Mouse (Mus musculus) ES-CJ7 (cell line): ENCODE data around the gene Tubgcp2.
A peak's percentile ranks its signal among the peaks of the same experiment; 100 is the strongest.

Experiments used
- DNase-seq: peaks from one replicate; pipeline ENCODE4 v3.0.0; 2011; ENCODE audit warnings: low read depth, low spot score

Tubgcp2 gene

DNA sequence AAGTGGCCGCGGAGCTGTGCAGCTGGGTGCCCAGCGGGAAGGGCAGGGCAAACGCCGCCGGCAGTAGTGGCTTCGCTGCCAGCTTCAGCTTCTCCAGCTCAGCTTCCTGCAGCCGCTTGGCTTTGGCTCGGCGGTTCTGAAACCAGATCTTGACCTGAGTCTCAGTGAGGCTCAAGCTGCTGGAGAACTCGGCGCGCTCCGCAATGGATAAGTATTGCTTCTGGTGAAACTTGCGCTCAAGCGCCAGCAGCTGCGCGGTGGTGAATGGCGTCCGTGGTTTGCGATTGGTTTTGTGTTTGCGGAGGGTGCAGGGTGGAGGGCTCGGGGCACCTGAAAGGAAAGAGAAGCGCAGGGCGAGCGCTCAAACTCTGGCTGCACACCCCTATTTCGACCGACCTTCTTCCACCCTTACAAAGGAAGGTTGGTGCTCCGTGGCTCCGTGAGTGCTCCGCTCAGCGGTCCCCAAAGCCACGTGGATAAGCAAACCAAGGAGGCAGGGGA, 11.4 kb upstream of the Tubgcp2 start:
- DNase-seq = peak; percentile 43

DNA sequence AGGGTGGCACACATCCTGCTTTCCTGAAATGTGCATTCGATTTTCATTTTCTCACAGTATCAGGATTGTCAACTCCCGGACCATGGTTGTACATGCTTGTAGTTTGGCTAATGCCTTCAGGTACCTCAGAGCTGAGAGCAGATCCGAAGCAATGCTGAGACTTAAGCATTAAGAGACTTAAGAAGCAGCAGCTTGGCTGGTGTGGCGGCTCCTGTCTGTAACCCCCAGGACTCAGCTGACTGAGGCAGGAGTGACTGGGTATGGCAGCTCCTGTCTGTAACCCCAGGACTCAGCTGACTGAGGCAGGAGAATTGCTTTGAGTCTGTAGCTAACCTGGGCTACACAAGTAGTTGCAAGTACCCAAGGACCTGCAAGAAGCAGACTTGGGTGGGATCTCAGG, 9.1 kb upstream of the Tubgcp2 start:
- DNase-seq = no peak

DNA sequence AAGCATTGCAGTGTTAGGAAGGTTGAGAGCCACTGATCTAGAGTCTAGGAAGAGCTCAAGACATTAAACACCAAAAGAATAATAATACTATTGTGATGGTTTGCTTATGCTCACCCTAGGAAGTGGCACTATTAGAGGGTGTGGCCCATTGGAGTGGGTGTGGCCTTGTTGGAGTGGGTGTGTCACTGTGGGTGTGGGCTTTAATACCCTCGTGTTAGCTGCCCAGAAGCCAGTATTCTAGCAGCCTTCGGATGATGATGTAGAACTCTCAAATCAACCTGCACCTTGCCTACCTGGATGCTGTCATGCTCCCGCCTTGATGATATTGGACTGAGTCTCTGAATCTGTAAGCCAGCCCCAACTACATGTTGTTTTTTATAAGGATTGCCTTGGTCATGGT, 6.3 kb upstream of the Tubgcp2 start:
- peak; percentile 16 for DNase-seq

DNA sequence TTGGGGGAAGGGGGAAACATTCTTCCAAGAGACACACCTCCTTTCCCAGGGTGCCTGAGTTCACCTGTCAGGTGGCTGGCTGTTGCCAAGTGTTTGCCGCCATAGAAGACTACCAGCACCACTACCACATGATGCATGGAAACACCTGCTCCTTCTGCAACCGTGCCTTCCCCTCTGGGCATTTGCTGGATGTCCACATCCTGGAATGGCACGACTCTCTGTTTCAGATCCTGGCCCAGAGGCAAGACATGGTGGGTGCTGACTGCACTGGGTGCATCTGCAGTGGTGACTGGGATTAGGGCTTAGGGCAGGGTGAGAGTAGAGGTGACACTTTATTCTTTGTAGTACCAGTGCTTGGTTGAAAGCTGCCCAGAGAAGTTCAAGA, 694 bp upstream of the Tubgcp2 start:
- DNase-seq = peak; percentile 36

DNA sequence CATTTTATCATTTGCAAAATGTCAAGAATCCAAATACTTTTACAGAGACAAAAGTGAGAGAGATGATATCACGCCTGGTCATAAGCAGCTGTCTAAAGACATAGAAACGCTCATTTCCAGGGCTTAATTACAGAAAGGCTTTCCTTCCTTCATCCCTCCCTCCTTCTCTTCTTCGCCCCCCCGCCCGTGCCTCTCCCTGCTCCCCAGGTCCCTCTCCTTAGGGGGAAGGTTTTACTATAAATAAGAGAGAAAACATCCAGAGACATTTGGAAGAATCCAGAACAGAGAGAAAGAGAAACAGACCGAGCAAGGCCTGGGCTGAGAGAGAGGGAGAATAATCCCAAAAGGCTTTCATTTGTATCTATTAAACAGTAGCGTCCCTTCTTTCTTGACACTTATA, 1.0 kb downstream of the Tubgcp2 start:
- DNase-seq = no peak

DNA sequence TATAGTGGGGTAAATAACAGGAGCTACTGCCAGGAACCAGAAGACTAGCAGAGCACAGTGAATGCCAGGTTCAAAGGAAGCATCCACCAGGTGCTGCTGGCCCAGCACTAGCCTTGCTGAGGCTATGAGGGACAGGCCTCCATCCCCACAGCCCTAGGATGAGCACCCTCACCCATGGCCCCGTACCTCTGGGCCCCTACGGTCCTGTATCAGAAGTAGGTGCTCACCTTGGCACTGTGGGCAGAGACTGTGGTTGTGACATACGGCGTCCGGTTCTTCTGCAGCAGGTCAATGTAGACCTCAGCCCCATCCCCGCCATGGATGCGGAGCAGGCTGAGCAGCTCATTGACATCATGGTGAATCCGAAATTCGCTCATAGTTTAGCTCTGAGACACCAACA, 3.1 kb downstream of the Tubgcp2 start:
- DNase-seq = no peak

DNA sequence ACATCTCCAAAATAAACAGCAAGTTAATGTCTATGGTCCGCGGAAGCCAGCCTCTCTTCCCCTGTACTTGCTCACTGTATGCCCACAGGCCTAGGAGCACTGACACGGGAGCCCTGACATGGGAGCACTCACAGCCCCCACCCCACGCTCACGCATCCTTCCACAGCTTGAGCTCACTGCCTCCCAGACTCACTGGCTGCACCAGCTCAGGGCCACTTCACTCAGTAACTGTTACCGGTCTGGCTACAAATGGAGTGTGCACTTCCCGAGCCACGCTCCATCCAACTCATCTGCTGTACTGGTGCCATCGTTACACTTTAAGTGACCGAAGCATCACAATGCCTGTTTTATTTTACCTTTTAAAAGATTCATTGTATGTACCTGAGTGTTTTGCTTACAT, 4.1 kb downstream of the Tubgcp2 start:
- DNase-seq = no peak

DNA sequence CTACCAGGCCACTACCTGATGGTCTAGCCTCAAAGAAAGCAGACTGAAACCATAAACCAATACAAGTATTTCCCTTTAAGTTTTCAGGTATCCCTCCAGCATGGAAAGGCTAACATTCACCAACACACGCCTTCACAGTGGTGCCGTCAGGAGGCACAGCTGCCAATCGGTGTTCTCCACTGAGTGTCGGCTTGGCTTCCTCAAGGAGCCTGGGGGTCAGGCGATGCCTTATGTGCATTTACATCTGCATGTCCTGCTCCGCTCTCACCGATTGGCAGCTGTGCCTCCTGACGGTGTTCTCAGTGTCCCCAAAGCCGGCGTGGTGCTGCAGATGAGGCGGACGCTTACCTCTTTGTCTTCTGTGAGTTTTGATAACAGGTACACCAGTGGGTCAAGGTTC, 4.7 kb downstream of the Tubgcp2 start:
- no peak for DNase-seq

DNA sequence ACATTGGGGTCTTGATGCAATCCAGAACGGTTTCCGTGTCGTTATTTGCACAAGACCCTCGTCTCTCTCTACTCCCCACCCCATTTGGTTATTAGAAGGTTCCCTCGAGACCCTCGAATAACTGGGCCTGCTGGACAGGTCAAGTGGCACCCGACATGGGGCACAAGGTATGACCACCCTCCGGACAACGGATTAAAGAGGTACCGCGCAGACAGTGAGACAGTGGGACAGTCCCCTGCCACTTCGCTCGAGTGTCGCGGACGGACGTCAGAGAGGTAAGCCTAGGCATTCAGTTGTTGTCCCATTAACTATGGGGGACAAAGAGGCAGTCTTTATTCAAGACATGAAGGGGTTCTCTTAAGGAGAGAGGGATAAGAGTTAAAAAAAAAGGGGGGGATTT, 25.1 kb downstream of the Tubgcp2 start:
- DNase-seq = no peak

DNA sequence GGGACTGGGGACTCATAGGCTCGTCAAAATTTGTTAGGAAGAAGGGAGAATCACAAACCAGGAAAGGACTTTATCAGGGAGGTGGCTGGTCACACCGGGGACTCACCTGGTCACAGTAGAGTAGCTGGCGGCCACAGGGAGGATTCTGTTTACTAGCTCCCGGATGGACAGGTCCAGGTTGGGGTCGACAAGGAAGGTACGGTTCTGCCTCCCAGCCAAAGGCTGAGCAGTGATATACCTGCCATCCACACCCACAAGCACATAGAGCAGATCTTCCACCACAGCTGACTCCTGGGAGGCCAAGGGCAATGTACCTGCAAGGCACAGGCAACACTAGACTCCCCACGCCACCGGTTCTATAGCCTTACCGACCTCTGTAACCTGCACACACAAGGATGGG, 28.7 kb downstream of the Tubgcp2 start:
- no peak for DNase-seq

DNA sequence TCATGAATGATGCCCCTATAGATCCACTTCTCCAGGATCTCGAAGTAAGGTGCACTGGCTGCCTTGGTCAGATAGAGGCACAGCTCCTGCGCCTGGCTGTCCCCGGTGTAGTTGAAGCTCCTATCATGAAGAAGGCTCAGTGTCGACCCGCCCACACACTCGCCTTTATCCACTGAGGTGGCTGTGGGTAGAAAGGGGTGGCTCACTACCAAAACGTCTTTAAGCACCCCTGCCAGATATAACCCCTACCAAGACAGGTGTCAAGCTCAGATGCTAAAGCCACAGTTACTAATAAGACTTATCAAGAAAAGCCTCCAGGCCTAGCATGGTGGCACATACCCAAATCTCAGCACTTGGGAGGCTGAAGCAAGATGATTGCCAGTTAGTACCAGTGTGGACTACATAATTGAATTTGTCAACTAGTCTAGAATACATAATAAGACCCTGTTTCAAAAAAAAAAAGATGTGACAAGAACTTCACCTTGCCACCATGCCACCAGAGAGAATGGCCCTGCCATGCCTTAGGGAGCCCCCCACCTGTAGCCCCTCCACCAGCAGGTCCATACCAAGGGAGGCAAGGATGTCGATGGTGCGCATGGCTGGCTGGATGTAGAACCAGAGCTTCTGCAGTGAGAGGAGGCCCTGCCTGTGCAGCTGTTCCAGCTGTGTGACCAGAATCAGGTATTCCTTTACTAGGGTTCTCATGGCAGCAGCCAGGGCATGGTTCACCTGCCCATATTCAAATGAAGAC, 29.4 kb downstream of the Tubgcp2 start:
- no peak for DNase-seq

DNA sequence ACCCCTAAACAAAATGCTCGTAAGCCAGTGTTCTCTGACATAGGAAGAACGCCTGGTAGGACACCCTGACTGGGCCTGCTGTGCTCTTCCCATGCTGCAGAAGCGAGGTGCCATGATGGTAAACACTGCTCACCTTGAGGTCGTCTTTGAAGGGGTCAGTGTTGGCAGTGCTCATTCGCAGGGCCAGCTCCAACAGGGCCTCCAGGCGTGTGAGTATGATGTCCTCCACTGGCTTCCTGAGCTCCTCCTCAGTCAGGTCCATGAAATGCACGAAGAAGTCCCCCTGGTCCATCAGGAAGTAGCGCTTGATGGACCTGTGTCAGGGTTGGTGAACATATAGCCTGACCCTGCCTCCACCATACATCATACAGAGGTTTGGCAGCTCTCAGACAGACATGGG, 31.8 kb downstream of the Tubgcp2 start:
- no peak for DNase-seq

DNA sequence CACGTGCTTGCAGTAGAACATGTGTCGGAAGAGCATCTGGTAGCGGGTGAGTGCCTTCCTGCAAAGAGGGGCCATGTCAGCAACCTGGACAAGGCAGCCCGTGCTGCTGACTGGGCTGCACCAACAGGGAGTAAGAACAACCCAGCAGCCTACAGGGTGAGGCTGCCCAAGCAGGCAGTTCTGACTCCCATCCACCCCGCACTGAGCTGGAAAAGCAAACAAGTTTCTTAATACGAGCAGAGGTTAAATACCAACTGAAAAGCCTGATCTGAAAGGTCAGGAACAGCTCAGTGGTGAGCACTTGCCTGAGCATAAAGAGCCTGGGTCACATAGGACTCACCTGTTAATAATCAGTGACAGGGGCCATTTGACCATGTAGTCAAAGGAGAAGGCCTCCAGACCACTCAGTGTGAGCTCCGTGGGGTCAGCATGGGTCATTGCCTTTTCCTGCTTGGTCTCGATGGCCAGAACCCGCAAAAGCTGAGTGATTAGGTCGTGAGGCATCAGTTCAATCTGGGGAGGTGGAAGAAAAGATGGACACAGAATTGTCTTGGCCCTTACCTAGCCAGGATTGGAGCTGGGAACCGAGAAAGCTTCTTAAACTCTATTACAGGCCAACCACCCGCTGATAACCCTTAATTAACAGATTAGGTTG, 35.3 kb downstream of the Tubgcp2 start:
- no peak for DNase-seq

DNA sequence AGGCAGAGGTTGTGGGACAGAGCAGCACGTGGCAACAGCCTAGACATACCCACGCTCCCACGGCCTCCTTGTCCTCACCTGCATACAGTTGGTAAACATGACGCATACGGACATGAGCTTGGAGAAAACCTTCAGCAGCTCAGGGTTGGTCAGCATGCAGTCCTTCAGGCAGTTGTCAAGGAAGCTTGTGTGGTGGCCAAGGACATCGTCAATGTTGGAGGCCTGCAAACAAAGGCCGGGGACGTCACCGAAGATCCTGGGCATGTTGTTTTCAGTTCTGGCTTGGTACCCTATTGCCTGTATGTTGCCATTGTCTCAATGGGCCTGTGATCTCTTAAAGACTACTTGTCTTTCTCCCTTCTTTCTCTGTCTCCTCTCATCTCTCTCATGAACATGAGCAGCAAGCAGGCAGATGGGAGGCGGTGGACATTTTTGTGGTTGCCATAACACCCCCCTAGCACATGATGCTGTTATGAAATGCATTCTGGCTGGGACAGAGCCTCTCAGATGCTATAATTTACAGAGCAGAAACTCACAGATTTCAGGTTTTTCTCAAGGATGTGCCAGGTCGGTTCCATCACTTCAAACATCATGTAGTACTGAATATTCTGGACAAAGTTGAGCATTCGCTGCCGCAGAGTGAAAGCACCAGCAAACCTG, 37.6 kb downstream of the Tubgcp2 start:
- DNase-seq = no peak

DNA sequence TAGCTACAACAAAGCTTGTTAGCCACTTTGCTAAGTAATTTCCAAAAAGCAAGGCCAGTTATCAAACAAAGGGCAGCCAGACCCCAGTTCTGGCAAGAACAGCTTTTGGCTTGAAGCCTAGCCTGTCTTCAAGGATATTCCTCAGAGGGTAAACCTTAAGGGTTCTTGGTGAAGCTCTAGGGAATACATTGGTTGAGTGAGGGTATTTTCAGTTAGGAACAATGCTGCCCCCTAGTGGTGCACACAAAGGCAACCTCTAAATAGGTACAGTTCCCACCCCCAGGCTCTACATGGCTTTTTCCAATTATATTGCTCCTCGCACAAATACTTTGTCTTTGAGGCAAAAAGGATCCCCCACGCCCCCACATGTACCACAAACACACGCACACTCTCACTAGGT, 41.8 kb downstream of the Tubgcp2 start:
- DNase-seq = peak; percentile 83

DNA sequence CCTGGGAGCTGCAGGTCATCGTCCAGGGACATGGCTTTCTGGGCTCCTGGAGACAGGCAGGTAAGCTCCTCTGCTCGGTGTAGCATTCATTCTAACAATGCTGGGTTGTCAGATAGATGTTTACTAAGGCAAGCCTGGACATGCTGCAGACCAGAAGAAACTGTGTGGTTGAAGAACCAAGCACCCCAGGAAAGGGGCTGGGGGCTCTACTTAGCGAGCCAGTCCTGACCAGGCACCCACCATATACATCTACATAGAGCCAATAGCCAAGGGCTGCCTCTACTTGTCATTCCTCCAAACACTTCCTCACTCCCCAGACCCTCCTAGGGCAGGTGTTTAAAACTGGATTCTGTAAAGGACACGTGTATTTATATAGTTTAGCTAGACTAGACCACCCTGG, 42.3 kb downstream of the Tubgcp2 start:
- no peak for DNase-seq

DNA sequence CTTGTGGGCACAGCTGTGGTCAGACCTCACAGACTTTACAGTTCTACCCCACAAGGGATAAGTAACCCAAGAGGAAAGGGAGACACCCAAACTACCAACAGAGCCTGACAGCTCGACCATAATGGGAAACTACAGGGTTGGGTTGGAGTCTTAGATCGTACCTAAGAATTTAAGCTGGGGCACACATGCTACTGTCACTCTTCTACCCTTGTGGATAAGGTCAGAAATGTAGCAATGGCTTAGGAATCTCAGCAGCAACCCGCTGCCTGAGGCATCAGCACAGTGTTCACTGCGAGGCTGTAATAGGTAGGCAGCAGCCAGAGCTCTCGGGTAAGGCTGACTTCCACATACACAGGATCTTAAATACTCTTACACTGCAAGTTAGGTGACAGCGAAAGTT, 42.9 kb downstream of the Tubgcp2 start:
- no peak for DNase-seq

DNA sequence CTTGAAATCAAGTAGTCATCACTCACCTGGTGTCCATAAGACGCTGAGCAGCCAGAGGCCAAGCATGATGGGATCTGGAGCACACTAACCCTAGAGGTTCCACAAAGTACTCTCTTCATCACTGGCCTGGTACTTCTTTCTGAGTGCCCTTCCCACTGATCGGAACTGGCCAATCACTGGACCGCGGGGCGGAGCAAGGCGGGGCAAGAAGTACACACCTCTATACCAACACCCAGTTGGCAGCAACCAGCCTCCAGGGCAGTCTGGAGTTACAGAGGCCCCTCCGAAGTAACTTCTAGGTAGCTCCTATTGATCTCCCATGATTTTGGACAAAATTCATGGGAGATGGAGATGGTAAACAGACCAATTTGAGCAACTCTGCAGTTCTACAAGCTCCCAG, 44.1 kb downstream of the Tubgcp2 start, which contains the start of gene Adam8:
Gene Adam8 (minus strand): TSS at position 157 of the 400 bp plus-strand sequence.
- peak; percentile 40 for DNase-seq

DNA sequence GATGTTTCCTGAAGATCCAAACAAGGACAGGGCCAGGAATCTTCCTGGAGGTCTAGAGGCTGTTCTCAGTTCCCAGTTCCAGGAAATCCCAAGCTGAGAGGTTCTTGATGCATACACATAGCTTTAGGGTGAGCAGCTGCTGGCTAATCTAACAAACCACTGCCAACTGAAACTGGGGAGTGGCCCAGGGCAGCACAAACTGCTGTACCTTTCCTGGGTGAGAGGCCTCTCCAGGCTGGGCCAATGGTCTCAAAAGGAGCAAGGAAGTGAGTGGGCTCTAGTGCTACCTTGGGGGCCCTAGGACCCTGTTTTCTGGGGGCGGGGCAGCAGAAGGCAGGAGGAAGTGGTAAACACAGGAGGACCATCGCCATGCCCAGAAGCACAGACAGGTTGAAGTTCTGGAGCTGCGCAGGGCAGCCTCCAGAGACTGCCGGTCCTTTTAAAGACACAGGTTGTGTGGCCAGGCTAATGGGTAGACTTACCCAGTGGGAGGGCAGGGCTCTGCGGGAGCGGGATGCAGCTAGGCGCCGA, 45.5 kb downstream of the Tubgcp2 start:
- DNase-seq = no peak

DNA sequence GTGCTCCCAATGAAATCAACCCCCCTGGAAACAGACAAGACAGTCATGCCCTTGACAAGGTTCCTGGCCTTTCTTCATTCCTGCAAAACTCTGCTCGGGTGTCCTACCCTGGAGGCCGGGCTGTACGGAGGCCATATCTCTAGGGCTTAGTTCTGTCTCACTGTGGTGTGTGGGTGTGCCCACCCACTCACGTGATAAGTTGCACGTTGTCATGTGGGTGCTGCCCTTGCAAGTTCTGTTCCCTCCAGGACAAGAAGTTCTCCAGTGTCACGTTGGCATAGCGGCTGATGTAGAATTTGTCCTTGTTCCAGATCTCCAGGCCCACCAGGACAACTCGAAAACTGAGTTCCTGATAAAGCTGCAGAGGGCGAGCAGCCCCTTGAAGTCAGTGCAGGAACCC, 48.2 kb downstream of the Tubgcp2 start:
- DNase-seq = no peak

DNA sequence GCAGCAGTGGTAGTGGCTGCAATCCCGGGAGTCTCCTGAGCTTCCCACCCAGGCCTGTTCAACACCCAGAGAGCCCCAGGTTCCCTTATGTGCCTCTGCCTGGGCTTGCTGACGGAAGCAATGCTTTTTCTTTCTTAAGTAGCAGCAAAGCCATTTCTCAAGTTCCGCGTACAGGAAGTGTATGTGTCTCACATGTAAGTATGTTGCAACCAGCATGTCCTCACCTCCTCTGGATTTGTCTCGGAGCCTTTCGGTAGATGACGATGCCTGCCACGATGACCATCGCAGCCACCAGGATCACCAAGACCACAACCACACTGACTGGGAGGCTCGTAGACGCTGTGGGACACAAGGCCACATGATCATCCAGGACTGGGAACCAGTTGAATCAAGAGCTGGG, 52.0 kb downstream of the Tubgcp2 start:
- no peak for DNase-seq

DNA sequence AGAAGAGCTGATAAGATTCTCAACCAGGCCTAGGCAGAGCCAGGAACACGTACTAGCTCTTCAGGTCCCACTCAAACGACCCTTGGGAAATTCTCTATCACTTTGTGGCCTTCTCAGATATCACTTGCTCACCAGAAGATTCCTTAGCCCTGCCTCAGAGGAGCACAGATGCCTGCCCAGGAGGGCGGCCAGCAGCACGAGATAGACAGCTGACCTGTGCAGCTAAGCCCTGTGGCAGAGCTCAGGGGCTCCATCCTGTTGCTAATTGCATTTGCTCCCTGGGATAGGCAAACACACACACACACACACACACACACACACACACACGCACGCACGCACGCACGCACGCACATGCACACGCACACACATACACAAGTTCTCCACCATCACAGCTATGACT, 54.4 kb downstream of the Tubgcp2 start:
- no peak for DNase-seq

DNA sequence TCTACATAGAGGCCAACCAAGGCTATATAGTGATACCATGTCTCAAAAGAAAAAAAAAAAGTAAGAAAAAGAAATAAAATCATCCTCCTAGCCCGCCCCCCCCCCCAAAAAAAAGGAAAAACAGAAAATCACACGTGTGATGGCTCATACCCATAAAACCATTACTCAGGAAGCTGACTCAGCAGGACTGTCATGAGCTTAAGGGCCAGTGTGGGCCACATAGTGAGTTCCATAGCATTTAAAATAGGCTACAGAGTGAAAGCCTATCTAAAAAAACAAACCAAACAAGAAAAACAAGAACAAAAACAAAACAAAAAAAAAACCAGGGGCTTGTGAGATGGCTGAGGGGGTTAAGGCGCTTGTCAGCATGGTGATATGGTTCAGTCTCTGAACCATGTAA, 55.7 kb downstream of the Tubgcp2 start:
- DNase-seq = no peak
